Mouse (Mus musculus) heart, adult 2 months (tissue): ENCODE data around the gene Dars. TPM values are rescaled to one million over a fixed set of nuclear protein-coding genes. Genes with fewer than 3 reads are reported as not detected.
"Not testable (repeated sequence)": the region's sequence is repeated elsewhere in the genome, so short reads cannot be mapped to it uniquely, and the experiment has no call there.

Experiments used
- DNase-seq, 2 experiments: peaks; one replicate each; pipeline ENCODE4 v3.0.0; 2021
- H3K27ac ChIP-seq: fragments of 200-600 bp; 2 replicates; pipeline ENCODE4 v1.8.1; 2022
- H3K27me3 ChIP-seq: fragments of 200-500 bp; 2 replicates; pipeline ENCODE4 v1.6.1; 2012; ENCODE audit warnings: mild to moderate bottlenecking, low read length, inconsistent platforms, mixed read lengths; ENCODE audit not compliant: control insufficient read depth, insufficient read depth
- H3K36me3 ChIP-seq: fragments of 200-500 bp; 2 replicates; pipeline ENCODE4 v1.6.1; 2012; ENCODE audit warnings: low read length, inconsistent platforms; ENCODE audit not compliant: control insufficient read depth, insufficient read depth
- H3K4me1 ChIP-seq: fragments of 200-500 bp; 2 replicates; pipeline ENCODE4 v1.6.1; 2011; ENCODE audit warnings: low read length; ENCODE audit not compliant: control insufficient read depth, insufficient read depth
- H3K4me3 ChIP-seq: fragments of 200-600 bp; 2 replicates; pipeline ENCODE4 v1.8.1; 2022
- H3K79me2 ChIP-seq: fragments of 200-500 bp; replicated peaks from 2 replicates; pipeline ENCODE4 v1.6.1; 2012; ENCODE audit warnings: mild to moderate bottlenecking, inconsistent platforms, low read length, moderate library complexity, mixed read lengths; ENCODE audit not compliant: control insufficient read depth, insufficient read depth
- H3K9ac ChIP-seq: fragments of 200-500 bp; 2 replicates; pipeline ENCODE4 v1.6.1; 2012; ENCODE audit warnings: low read depth, mild to moderate bottlenecking, control low read depth, inconsistent platforms, low read length, mixed read lengths
- CTCF ChIP-seq: fragments of 200-600 bp; IDR thresholded peaks from 2 replicates; pipeline ENCODE4 v1.8.1; 2022; ENCODE audit warnings: antibody characterized with exemption, mild to moderate bottlenecking, moderate library complexity
- EP300 ChIP-seq: fragments of 200-500 bp; IDR thresholded peaks from 2 replicates; pipeline ENCODE4 v1.6.1; 2011; ENCODE audit warnings: low read depth, low read length, control low read depth; ENCODE audit not compliant: insufficient read depth
- POLR2A ChIP-seq: fragments of 200-500 bp; IDR thresholded peaks from 2 replicates; pipeline ENCODE4 v1.6.1; 2011; ENCODE audit warnings: mild to moderate bottlenecking, low read depth, low read length, control low read depth; ENCODE audit not compliant: insufficient read depth
- WGBS: fragments of 180-500 bp; shearing (Covaris S2); methylation state at CpG from one replicate; pipeline ENCODE4 v1.1.7; 2018; 5-methylcytosine and 5-hydroxymethylcytosine counted together
- intact Hi-C: fragments of 180-260 bp; cut with DNase I; formaldehyde crosslinking; loops from one replicate; pipeline ENCODE4 v1.15.1; 2025
- polyA plus RNA-seq: library from polyadenylated mRNA; depleted of rRNA; stranded (reverse); fragments of >200 nt; gene quantifications from 2 replicates; pipeline ENCODE4 v1.2.3, GENCODE M21; 2012; rRNA removed
- total RNA-seq, 2 experiments: library from RNA; stranded (reverse); gene quantifications; 2 replicates each; pipeline ENCODE4 v1.2.3; 2021

The Dars gene
- total and polyA plus RNA-seq, 3 experiments = 15.5 to 66.9 (median 57.4) TPM

DNA sequence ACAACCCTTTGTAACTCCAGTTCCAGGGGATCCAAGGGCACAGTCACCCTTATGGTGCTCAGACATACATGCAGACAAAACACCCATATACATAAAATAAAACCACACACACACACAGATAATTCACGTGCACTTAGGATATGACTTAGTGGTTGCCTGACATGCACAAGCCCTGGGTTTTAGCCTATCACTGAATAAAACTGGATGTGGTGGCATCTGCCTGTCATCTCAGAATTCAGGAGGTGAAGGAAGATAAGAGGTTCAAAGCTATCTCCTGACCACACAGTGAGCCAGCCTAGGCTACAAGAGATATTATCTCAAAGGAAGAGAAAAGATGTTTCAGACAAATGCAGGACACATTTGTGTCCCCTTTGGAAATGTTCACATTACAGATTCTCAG, 90.0 kb downstream of the Dars start:
- Histone ChIP-seq H3K79me2 (no peaks in the 10 kb centered on the region), H3K4me3 (no peak overlapping the region), H3K9ac (no peak overlapping the region), H3K4me1 (no peaks in the 10 kb centered on the region), H3K27ac (no peak overlapping the region), H3K36me3 (no peaks in the 10 kb centered on the region), H3K27me3 (no peaks in the 10 kb centered on the region)
- intact Hi-C loops = no loop called here
- whole genome bisulfite sequencing = 79% methylated on average over 1 of the region's 1 CpGs
- DNase-seq = no peak
- TF ChIP-seq POLR2A (no peak), EP300 (no peak), CTCF (no peak)

GRCm38 (mm10) chr1:128324776-128325175, 92.4 kb downstream of the Dars start:
- Histone ChIP-seq H3K4me3 (no peak overlapping the region), H3K79me2 (no peaks in the 10 kb centered on the region), H3K36me3 (no peaks in the 10 kb centered on the region), H3K27me3 (no peaks in the 10 kb centered on the region), H3K4me1 (no peaks in the 10 kb centered on the region), H3K9ac (no peak overlapping the region), H3K27ac (no peak overlapping the region)
- intact Hi-C loops = no loop called here
- no peak for DNase-seq
- TF ChIP-seq CTCF (no peak), EP300 (no peak), POLR2A (no peak)
- 80% methylated on average over 2 of the region's 2 CpGs for WGBS

DNA sequence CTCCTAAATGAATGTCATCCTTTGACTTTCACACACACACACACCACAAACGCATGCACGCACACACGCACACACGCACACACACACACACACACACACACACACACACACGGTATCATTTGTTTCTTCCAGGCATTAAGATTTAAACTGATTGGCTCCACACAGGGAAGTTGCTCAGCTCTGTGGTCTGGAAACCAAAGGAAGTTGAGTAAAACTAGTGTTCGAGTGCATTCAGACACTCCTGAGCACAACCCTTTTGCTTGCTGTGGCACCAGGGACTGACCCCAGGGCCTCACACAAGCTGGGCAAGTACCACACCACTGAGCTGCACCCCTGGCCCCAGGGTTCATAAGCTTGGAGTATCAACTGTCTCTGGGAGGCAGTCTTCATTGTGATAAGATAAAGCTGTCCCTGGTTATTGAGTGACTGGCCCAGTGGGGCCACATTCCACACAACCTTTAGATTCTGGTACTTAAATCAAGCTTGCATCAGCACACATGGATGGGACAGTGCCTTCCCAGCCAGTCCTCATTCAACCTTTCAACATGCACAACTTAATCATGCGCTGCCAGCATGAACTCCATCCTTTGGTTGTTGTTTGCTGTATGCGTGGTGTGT, 94.0 kb downstream of the Dars start:
- H3K9ac ChIP-seq = no peak overlapping the region
- no peak for DNase-seq
- TF ChIP-seq POLR2A = no peak
- TF ChIP-seq CTCF = no peak
- TF ChIP-seq EP300 = no peak
- H3K27me3 ChIP-seq = no peaks in the 10 kb centered on the region
- H3K79me2 ChIP-seq = no peaks in the 10 kb centered on the region
- H3K36me3 ChIP-seq = no peaks in the 10 kb centered on the region
- 87% methylated on average over 8 of the region's 8 CpGs for WGBS
- H3K4me3 ChIP-seq = no peak overlapping the region
- no peak overlapping the region for H3K27ac ChIP-seq
- intact Hi-C loops = no loop called here
- no peaks in the 10 kb centered on the region for H3K4me1 ChIP-seq

- H3K4me3 ChIP-seq, H3K4me1 ChIP-seq, H3K9ac ChIP-seq, H3K27ac ChIP-seq, DNase-seq, H3K79me2 ChIP-seq, H3K27me3 ChIP-seq, intact Hi-C loops, H3K36me3 ChIP-seq: not testable (repeated sequence)
- WGBS = 76% methylated on average over 6 of the region's 6 CpGs
These were observed 97.9 kb downstream of the Dars start for GRCm38 (mm10) chr1:128319266-128319665.

DNA sequence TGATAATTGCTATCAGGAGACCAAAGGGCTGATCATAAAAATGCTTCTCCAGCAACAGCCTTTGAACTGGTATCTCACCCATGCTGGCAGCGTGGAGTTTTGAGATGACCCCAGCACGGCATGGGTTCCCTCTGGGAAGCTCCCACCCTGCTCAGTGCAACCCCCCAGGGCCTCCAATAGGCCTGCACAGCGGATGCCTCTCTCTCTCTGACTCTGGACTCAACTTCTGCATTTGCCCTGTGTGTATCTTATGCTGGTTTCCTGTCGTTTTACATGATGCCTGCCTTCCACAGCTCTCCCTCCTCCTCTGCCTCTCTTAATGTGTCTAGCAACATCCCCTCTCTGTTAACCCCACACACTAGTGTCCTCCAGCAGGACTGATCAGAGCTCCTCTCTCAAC, 102.5 kb downstream of the Dars start:
- Histone ChIP-seq H3K36me3 (no peaks in the 10 kb centered on the region), H3K4me1 (no peaks in the 10 kb centered on the region), H3K9ac (no peak overlapping the region), H3K79me2 (no peaks in the 10 kb centered on the region), H3K27me3 (no peaks in the 10 kb centered on the region), H3K27ac (no peak overlapping the region), H3K4me3 (no peak overlapping the region)
- TF ChIP-seq EP300 (no peak), POLR2A (no peak)
- WGBS = 59% methylated on average over 4 of the region's 4 CpGs
- intact Hi-C loops = no loop called here
- DNase-seq = no peak

Other genes with a start within 250 kb of the Dars start
- gene Ubxn4, start 173.4 kb downstream of the Dars start, total RNA-seq = 10 to 100 TPM; 38.0 to 40.4 TPM
- 12.4 and 18.7 TPM in 2 replicates for gene Ubxn4, start 173.4 kb downstream of the Dars start, polyA plus RNA-seq
- not detected for gene Lct, start 89.0 kb downstream of the Dars start, total RNA-seq
- 0.02 TPM in 1 of 2 replicates, not detected in the other for gene Lct, start 89.0 kb downstream of the Dars start, polyA plus RNA-seq
- 1 to 10 TPM; 5.2 to 5.7 TPM for gene Mcm6, start 57.7 kb downstream of the Dars start, total RNA-seq
- 3.4 and 4.5 TPM in 2 replicates for gene Mcm6, start 57.7 kb downstream of the Dars start, polyA plus RNA-seq
- 1 to 10 TPM; 7.0 to 7.8 TPM for gene Cxcr4, start 174.9 kb upstream of the Dars start, total RNA-seq
- 28.4 and 29.8 TPM in 2 replicates for gene Cxcr4, start 174.9 kb upstream of the Dars start, polyA plus RNA-seq